Mouse (Mus musculus) megakaryocyte, embryonic 14.5 days (primary cell): ENCODE measurements around the gene Zfp217.
"Not testable (repeated sequence)": the region's sequence is repeated elsewhere in the genome, so short reads cannot be mapped to it uniquely, and the experiment has no call there.

ENCODE experiments used
- FLI1 ChIP-seq: IDR thresholded peaks from 2 replicates; pipeline ENCODE4 v1.6.1; 2012; ENCODE audit warnings: low read length, inconsistent platforms, mixed read lengths
- GATA1 ChIP-seq: IDR thresholded peaks from 3 replicates; pipeline ENCODE4 v1.6.1; 2012; ENCODE audit warnings: mixed read lengths, low read length, inconsistent platforms, borderline replicate concordance

DNA sequence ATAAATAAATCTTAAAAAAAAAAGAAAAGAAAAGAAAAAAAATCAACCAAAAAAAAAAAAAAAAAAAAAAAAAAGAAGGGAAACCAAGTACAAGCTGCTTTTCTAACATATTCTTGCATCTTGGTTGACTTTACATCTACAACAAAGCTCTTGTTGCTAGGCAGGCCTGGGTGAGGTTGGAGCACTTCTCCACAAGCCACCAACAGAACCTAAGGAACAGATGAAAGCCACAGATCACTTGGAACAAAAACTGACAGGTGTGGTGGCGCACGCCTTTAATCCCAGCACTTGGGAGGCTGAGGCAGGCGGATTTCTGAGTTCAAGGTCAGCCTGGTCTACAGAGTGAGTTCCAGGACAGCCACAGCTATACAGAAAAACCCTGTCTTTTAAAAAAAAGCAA, 32.9 kb upstream of the Zfp217 start:
- TF ChIP-seq GATA1, FLI1: not testable (repeated sequence)
